Mouse (Mus musculus): ENCODE results near the gene AC141477.1.

- TF ChIP-seq CTCF (IDR thresholded peaks at IDR 0.05; ENCODE audit: low read depth) (no peak), EP300 (IDR thresholded peaks at IDR 0.05; ENCODE audit: low read depth) (no peak)
Measured at GRCm38 (mm10) chr10:76425674-76426073, 14.6 kb downstream of the AC141477.1 start.

All from liver, postnatal 0 days (tissue).